Mouse (Mus musculus) bone marrow, adult 2 months (tissue): ENCODE data around the gene Gpank1. TPM values are rescaled to one million over a fixed set of nuclear protein-coding genes. Genes with fewer than 3 reads are reported as not detected.

Experiments
- H3K27ac ChIP-seq: fragments of 200-500 bp; 2 replicates; pipeline ENCODE4 v1.5.1; 2012; ENCODE audit warnings: low read depth, mild to moderate bottlenecking, control low read depth, inconsistent platforms, low read length; ENCODE audit not compliant: control insufficient read depth, poor library complexity, insufficient read depth
- H3K4me1 ChIP-seq: fragments of 200-500 bp; 2 replicates; pipeline ENCODE4 v1.6.1; 2011; ENCODE audit warnings: low read length; ENCODE audit not compliant: control insufficient read depth, insufficient read depth
- H3K4me3 ChIP-seq: fragments of 200-500 bp; replicated peaks from 2 replicates; pipeline ENCODE3; 2011; ENCODE audit warnings: mild to moderate bottlenecking, low read depth, low read length, control low read depth; ENCODE audit not compliant: control insufficient read depth
- CTCF ChIP-seq: fragments of 200-500 bp; IDR thresholded peaks from 2 replicates; pipeline ENCODE4 v1.5.1; 2011; ENCODE audit warnings: low read length, control low read depth; ENCODE audit not compliant: control insufficient read depth, insufficient read depth
- POLR2A ChIP-seq: fragments of 200-500 bp; IDR thresholded peaks from 2 replicates; pipeline ENCODE4 v1.6.1; 2011; ENCODE audit warnings: low read depth, mild to moderate bottlenecking, control low read depth, low read length, borderline replicate concordance; ENCODE audit not compliant: control insufficient read depth
- WGBS: fragments of 180-500 bp; shearing (Covaris S2); methylation state at CpG from one replicate; pipeline ENCODE4 v1.1.7; 2018; 5-methylcytosine and 5-hydroxymethylcytosine counted together
- polyA plus RNA-seq: library from polyadenylated mRNA; stranded (reverse); fragments of >200 nt; gene quantifications from 2 replicates; pipeline ENCODE4 v1.2.4, GENCODE M21; 2011; ENCODE audit warnings: low replicate concordance; ENCODE audit not compliant: missing spikeins, insufficient read depth, insufficient read length

Gpank1 gene
- polyA plus RNA-seq, 1 experiment = 39.0 TPM

- WGBS = 83% methylated on average over 7 of the region's 7 CpGs
- H3K4me3 ChIP-seq = no peak overlapping the region
- H3K4me1 ChIP-seq = no peaks in the 10 kb centered on the region; the same call in 1 of the 2 replicates
- TF ChIP-seq POLR2A = no peak
- no peak for TF ChIP-seq CTCF
- H3K27ac ChIP-seq = peak overlapping the region; percentile 36
Measured at GRCm38 (mm10) chr17:35104079-35104478, 17.2 kb upstream of the Gpank1 start.

GRCm38 (mm10) chr17:35104754-35105153 lies 16.5 kb upstream of the Gpank1 start:
- Histone ChIP-seq H3K27ac (peak overlapping the region; percentile 36), H3K4me3 (no peak overlapping the region)
- 67% methylated on average over 6 of the region's 6 CpGs for WGBS

GRCm38 (mm10) chr17:35105740-35106389 lies 15.4 kb upstream of the Gpank1 start:
- H3K4me1 ChIP-seq = no peaks in the 10 kb centered on the region; the same call in 1 of the 2 replicates

More at GRCm38 (mm10) chr17:35104754-35105153, 16.5 kb upstream of the Gpank1 start:
- TF ChIP-seq CTCF = no peak
- no peak for TF ChIP-seq POLR2A
- H3K4me1 ChIP-seq = no peaks in the 10 kb centered on the region; the same call in 1 of the 2 replicates

GRCm38 (mm10) chr17:35106522-35106921 lies 14.7 kb upstream of the Gpank1 start:
- WGBS = 77% methylated on average over 3 of the region's 3 CpGs

More at GRCm38 (mm10) chr17:35105740-35106389, 15.4 kb upstream of the Gpank1 start:
- no peak overlapping the region for H3K27ac ChIP-seq
- 24% methylated on average over 13 of the region's 13 CpGs for WGBS
- no peak overlapping the region for H3K4me3 ChIP-seq
- peak; percentile 68 for TF ChIP-seq CTCF
- TF ChIP-seq POLR2A = peak; percentile 33; the same call in 1 of the 2 replicates

GRCm38 (mm10) chr17:35108097-35108496 lies 13.2 kb upstream of the Gpank1 start, which contains the start of gene Ly6g5c:
Gene Ly6g5c (plus strand): TSS chr17:35108279.
- no peaks in the 10 kb centered on the region; the same call in 1 of the 2 replicates for H3K4me1 ChIP-seq
- no peak within 1 kb of the TSS for H3K27ac ChIP-seq
- H3K4me3 ChIP-seq = no peak within 1 kb of the TSS
- 82% methylated on average over 6 of the region's 6 CpGs for WGBS
- no peak for TF ChIP-seq POLR2A

More at GRCm38 (mm10) chr17:35106522-35106921, 14.7 kb upstream of the Gpank1 start:
- no peaks in the 10 kb centered on the region; the same call in 1 of the 2 replicates for H3K4me1 ChIP-seq
- H3K27ac ChIP-seq = no peak overlapping the region
- no peak overlapping the region for H3K4me3 ChIP-seq
- TF ChIP-seq POLR2A = no peak
- TF ChIP-seq CTCF = no peak

GRCm38 (mm10) chr17:35111774-35112173 lies 9.5 kb upstream of the Gpank1 start:
- TF ChIP-seq POLR2A = no peak
- TF ChIP-seq CTCF = no peak
- Histone ChIP-seq H3K27ac (no peak overlapping the region), H3K4me3 (no peak overlapping the region), H3K4me1 (peaks cover 2% of the 10 kb centered on the region; the same call in 1 of the 2 replicates)
- 81% methylated on average over 9 of the region's 9 CpGs for WGBS

- 77% methylated on average over 8 of the region's 8 CpGs for WGBS
- H3K4me3 ChIP-seq = no peak within 1 kb of the TSS
- TF ChIP-seq CTCF (peak; percentile 67), POLR2A (no peak)
- H3K4me1 ChIP-seq = peaks cover 3% of the 10 kb centered on the region; the same call in 1 of the 2 replicates
- peak within 1 kb of the TSS; percentile 75 for H3K27ac ChIP-seq
Measured at GRCm38 (mm10) chr17:35115046-35116019, 5.9 kb upstream of the Gpank1 start, which contains the start of gene Ly6g5b. Gene Ly6g5b (minus strand): TSS chr17:35115428.

- H3K27ac ChIP-seq = peak overlapping the region; percentile 64
- no peak for TF ChIP-seq CTCF
- TF ChIP-seq POLR2A = no peak
- peak overlapping the region; percentile 87 for H3K4me3 ChIP-seq
- WGBS = under 1% methylated on average over 33 of the region's 33 CpGs
- H3K4me1 ChIP-seq = peaks cover 3% of the 10 kb centered on the region; the same call in 1 of the 2 replicates
Measured at GRCm38 (mm10) chr17:35120745-35121142, 511 bp upstream of the Gpank1 start.
